Mouse (Mus musculus): ENCODE data around the gene Tsacc.
"Not testable (repeated sequence)": the region's sequence is repeated elsewhere in the genome, so short reads cannot be mapped to it uniquely, and the experiment has no call there.

Tsacc gene

GRCm38 (mm10) chr3:88284815-88285564 is 11.8 kb downstream of the Tsacc start:
- DNase-seq (ENCODE audit: low spot score), result not testable (repeated sequence)

- not testable (repeated sequence) for DNase-seq (ENCODE audit: low spot score)
These were observed 15.5 kb downstream of the Tsacc start for GRCm38 (mm10) chr3:88281141-88281916.

- no peak for DNase-seq (ENCODE audit: low spot score)
These were observed 16.8 kb downstream of the Tsacc start for GRCm38 (mm10) chr3:88280035-88280434.

DNA sequence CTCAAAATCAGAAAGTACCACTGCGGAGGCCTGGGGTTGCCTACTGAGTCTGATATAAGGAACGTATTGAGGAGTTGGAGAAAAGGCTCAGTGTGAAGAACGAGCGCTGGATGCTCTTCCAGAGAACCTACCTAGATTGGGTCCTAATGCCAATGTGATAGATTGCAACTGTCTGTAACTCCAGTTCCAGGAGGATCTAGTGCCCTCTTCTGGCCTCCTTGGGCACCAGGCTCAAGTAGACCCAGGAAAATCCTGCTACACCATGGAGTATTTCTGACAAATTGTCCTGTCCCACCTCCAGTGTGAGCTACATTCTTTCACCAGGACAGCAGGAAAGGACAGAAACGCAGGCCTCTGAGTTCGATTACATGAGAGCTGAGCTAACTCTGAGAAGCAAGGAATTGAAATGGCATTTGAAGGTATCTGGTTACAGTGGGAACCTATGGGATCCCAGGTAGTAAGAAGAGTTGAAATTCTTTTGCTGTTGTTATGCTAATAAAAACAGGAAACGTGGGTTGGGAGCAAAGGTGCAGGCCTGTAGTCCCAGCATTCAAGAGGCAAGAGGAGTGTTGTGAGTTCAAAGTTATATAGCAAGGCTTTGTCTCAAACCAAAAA is 20.2 kb downstream of the Tsacc start:
- no peak for DNase-seq (ENCODE audit: low spot score)

DNA sequence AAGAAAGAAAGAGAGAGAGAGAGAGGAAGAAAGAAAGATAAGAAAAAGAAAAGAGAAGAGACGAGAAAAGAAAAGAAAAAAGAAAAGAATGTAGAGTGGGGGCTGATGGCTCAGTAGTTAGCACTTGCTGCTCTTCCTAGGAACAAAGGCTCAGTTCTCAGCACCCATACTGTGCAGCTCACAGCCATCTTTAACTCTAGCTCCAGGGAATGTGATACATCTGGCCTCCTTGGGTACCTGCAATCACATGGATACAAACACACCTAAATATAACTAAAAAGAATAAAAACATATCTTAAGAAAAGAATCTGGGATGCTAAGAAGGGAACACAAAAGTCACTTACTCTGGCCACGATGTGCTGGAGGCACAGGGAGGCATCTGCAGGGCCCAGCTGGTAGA is 20.7 kb downstream of the Tsacc start:
- DNase-seq (ENCODE audit: low spot score), result no peak

DNA sequence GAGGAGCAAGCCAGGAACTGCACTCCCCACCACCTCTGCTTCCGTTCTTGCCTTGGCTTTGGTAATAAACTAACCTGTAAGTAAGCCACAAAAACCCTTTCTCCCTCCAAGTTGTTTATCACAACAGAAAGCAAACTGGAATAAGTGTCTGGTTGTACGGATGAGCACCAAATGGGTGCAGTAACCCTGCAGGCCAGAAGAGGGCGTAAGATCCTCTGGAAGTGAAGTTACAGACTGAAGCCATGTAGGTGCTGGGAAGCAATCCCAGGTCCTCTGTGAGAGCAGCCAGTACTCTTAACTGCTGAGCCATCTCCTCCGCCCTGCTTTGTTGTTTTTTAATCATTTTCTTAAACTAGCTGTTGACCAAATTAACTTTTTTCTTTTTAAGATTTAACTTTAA is 22.8 kb downstream of the Tsacc start:
- DNase-seq (ENCODE audit: low spot score), result no peak

- no peak for DNase-seq (ENCODE audit: low spot score)
These were observed 24.9 kb downstream of the Tsacc start for GRCm38 (mm10) chr3:88271859-88272258.

GRCm38 (mm10) chr3:88271298-88271697 is 25.5 kb downstream of the Tsacc start:
- not testable (repeated sequence) for DNase-seq (ENCODE audit: low spot score)

GRCm38 (mm10) chr3:88268991-88269390 is 27.8 kb downstream of the Tsacc start:
- no peak for DNase-seq (ENCODE audit: low spot score)

- DNase-seq (ENCODE audit: low spot score), result not testable (repeated sequence)
These were observed 28.8 kb downstream of the Tsacc start for GRCm38 (mm10) chr3:88268014-88268413.

DNA sequence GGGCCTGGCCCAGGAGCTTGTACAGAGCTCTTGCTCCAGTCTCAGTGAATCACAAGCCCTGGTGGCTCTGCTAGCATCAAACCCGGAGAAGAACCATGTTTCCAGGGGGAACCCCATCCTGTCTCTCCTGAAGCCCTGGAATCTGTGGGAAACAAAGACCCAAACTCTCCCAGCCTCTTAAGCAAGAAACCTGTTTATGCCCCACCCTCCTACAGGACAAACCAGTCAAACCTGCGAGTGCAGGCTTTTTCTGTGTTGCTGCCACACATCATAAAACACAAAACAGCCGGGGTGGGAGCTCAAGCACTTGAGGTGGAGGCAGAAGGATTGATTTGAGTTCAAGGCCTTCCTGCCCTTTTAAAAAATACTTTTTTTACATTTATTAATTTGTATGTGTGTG is 34.5 kb downstream of the Tsacc start:
- DNase-seq (ENCODE audit: low spot score), result no peak

GRCm38 (mm10) chr3:88256382-88256781 is 40.4 kb downstream of the Tsacc start:
- no peak for DNase-seq (ENCODE audit: low spot score)

GRCm38 (mm10) chr3:88255950-88256349 is 40.8 kb downstream of the Tsacc start:
- no peak for DNase-seq (ENCODE audit: low spot score)

- no peak for DNase-seq (ENCODE audit: low spot score)
These were observed 42.4 kb downstream of the Tsacc start, which contains the start of gene Rhbg for GRCm38 (mm10) chr3:88254268-88254926. Rhbg (minus strand) TSS chr3:88254709.

- no peak for DNase-seq (ENCODE audit: low spot score)
These were observed 44.1 kb downstream of the Tsacc start for GRCm38 (mm10) chr3:88252739-88253138.

- no peak for DNase-seq (ENCODE audit: low spot score)
These were observed 48.4 kb downstream of the Tsacc start for GRCm38 (mm10) chr3:88248406-88248805.

- no peak for DNase-seq (ENCODE audit: low spot score)
These were observed 49.1 kb downstream of the Tsacc start for GRCm38 (mm10) chr3:88247666-88248065.

DNA sequence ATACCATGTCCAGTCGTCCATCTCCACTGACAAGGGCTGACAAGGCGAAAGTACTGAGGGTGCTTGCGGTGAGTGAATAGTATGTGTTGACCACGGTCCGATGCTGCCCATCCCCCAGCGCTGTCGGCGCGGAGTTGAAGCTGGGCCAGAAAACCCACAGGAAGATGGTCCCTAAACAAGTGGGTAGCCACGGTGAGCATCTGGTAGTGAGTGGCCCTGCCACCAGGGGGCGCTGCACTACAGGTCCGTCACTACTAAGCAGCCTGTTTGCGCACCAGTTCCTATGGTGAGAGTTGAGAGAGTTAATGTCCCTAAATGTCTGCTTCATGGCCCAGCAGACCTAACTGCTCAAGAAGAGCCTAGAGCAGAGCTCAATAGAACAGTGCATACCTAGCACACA is 51.0 kb downstream of the Tsacc start:
- peak; percentile 56 for DNase-seq (ENCODE audit: low spot score)

- DNase-seq (ENCODE audit: low spot score), result no peak
These were observed 52.7 kb downstream of the Tsacc start for GRCm38 (mm10) chr3:88244071-88244470.

DNA sequence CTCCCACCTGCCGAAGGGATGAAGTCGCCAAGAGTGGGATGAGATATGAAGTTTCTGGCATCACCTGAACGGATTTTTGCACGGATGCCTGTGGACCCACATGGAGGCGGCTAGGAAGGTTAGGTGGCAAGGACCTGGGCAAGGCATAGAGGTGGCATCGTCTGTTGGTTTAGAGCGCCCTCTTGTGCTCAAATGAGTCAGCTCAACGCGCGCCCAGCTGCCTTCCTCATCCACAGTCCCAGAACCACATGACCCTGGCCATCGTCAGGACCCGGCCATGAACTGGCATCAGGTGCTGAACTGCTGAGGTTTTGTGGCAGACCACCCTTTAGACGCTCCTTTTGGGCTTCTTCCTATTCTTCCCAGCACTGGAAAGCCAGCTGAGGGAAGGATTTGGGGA is 54.3 kb downstream of the Tsacc start:
- peak; percentile 53 for DNase-seq (ENCODE audit: low spot score)

DNA sequence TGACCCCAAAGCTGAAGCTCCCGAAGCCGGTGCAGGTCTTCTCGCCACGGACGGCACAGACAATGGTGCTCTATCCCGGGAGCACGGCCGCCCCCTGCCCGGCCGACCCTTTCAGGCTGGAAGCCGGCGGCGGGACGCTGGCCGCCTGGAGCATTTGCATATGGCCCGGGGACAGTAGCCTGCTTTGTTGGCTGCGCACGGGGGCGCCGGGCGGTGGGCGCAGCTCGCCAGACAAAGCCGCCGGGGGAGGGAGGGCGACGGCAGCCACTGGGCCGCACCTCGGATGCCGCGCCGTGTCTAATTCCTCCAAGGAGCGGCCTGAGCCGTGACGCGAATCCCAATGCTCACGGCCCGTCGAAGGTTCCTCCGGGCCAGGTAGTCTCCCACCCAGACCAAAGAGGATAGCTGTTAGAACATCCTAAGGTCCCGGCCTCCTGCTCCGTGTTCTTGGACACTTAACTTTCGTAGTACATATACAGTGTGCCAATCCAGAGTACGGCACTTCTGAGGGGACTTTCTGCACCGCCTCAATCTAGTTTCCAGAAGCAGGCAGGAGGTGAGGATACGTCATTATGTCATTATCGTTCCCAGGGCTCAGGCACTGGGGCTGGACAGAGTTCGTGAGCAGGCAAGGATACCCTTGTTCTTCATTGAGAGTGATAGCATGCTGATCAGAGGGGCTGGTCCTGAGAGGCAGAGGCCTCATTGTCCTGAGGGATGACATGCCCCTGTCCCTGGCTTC is 55.6 kb downstream of the Tsacc start:
- no peak for DNase-seq (ENCODE audit: low spot score)

GRCm38 (mm10) chr3:88239446-88239845 is 57.4 kb downstream of the Tsacc start:
- no peak for DNase-seq (ENCODE audit: low spot score)
